21 mouse cellular contexts compared by ENCODE assay signal in genomic region chr1:58722115-58722938, GRCm38 (mm10). TPM values are rescaled to one million over a fixed set of nuclear protein-coding genes. Genes with fewer than 3 reads are reported as not detected.
DNase-seq lines count a peak whose midpoint lies in the region; ATAC-seq and TF ChIP-seq lines count a peak whose summit lies in the region.
"Had no signal": no experiment of that assay in that cellular context is flagged by ENCODE, and none has a peak within 500 bp of the region (broad histone marks: within the 10 kb centered on the region; RNA-seq: fewer than 3 reads in every experiment).

No protein-coding gene starts in this region.

- TF ChIP-seq CTCF in intestine, postnatal 0 days (IDR thresholded peaks at IDR 0.05; ENCODE audit: low read depth): no peak

- no peak overlapping the region for H3K4me2 ChIP-seq in intestine, postnatal 0 days (replicated peaks; ENCODE audit: low read depth)
- no peak overlapping the region for H3K4me2 ChIP-seq in intestine, embryonic 16.5 days (ENCODE audit: low read depth, low read length)
- H3K4me2 ChIP-seq: embryonic facial prominence, embryonic 13.5 days; intestine, embryonic 15.5 days; liver, embryonic 15.5 days; midbrain, embryonic 15.5 days; neural tube, embryonic 12.5 days had no signal

- H3K9ac ChIP-seq in intestine, postnatal 0 days (ENCODE audit: low read depth, low read length): no peak overlapping the region
- H3K9ac ChIP-seq in intestine, embryonic 16.5 days (ENCODE audit: low read depth, low read length): no peak overlapping the region
- H3K9ac ChIP-seq: embryonic facial prominence, embryonic 13.5 days; intestine, embryonic 15.5 days; liver, embryonic 15.5 days; midbrain, embryonic 15.5 days; neural tube, embryonic 12.5 days had no signal

- WGBS in intestine, postnatal 0 days: 80% methylated on average over 11 of the region's 11 CpGs
- WGBS in intestine, embryonic 16.5 days: 86% methylated on average over 11 of the region's 11 CpGs

- H3K9me3 ChIP-seq in intestine, postnatal 0 days (ENCODE audit: control insufficient read depth): no peaks in the 10 kb centered on the region
- H3K9me3 ChIP-seq in intestine, embryonic 16.5 days (ENCODE audit: control insufficient read depth, low read length): no peaks in the 10 kb centered on the region
- H3K9me3 ChIP-seq: embryonic facial prominence, embryonic 13.5 days; hindbrain, embryonic 10.5 days; intestine, embryonic 15.5 days; liver, embryonic 15.5 days; midbrain, embryonic 15.5 days; neural tube, embryonic 12.5 days had no signal

- DNase-seq in adrenal gland, adult 2 months: peak; percentile 60
- DNase-seq in adrenal gland, postnatal 10 days: no peak
- DNase-seq in thymus, postnatal 4 days: peak; percentile 42
- DNase-seq in thymus, postnatal 0 days (ENCODE audit: low spot score): no peak
- DNase-seq in splenic B cell, adult 2 months (ENCODE audit: low read depth, low spot score): peak; percentile 45
- no peak for DNase-seq in right cerebral cortex, postnatal 4 days
- DNase-seq: cerebellum, adult 11-12 months had no signal

- no peaks in the 10 kb centered on the region for H3K4me1 ChIP-seq in intestine, postnatal 0 days (replicated peaks; ENCODE audit: control insufficient read depth, insufficient read depth, low read length)
- H3K4me1 ChIP-seq in intestine, embryonic 16.5 days (ENCODE audit: control insufficient read depth, insufficient read depth, low read length): no peaks in the 10 kb centered on the region; the same call in 1 of the 2 replicates
- H3K4me1 ChIP-seq: intestine, embryonic 15.5 days; midbrain, embryonic 15.5 days; neural tube, embryonic 12.5 days had no signal

- no peak overlapping the region for H3K4me3 ChIP-seq in intestine, postnatal 0 days (ENCODE audit: low read depth, low read length)
- H3K4me3 ChIP-seq in intestine, embryonic 16.5 days (ENCODE audit: low read length): no peak overlapping the region
- H3K4me3 ChIP-seq: embryonic facial prominence, embryonic 13.5 days; hindbrain, embryonic 10.5 days; intestine, embryonic 15.5 days; liver, embryonic 15.5 days; midbrain, embryonic 15.5 days; neural tube, embryonic 12.5 days had no signal

- H3K27ac ChIP-seq in intestine, postnatal 0 days (ENCODE audit: low read depth, low read length): 0 out of 2 replicates have a peak overlapping the region, but pooled peaks have one; percentile 21
- H3K27ac ChIP-seq in intestine, embryonic 16.5 days (ENCODE audit: low read length): no peak overlapping the region
- H3K27ac ChIP-seq: embryonic facial prominence, embryonic 13.5 days; hindbrain, embryonic 10.5 days; intestine, embryonic 15.5 days; liver, embryonic 15.5 days; midbrain, embryonic 15.5 days; neural tube, embryonic 12.5 days; stomach, postnatal 0 days had no signal

- H3K27me3 ChIP-seq in intestine, postnatal 0 days (replicated peaks; ENCODE audit: control insufficient read depth, insufficient read depth, low read length): no peaks in the 10 kb centered on the region
- H3K27me3 ChIP-seq in intestine, embryonic 16.5 days (replicated peaks; ENCODE audit: control insufficient read depth, insufficient read depth, low read length): no peaks in the 10 kb centered on the region
- H3K27me3 ChIP-seq in splenic B cell, adult 2 months (ENCODE audit: control insufficient read depth, insufficient read depth, low read length, poor library complexity, severe bottlenecking): no peaks in the 10 kb centered on the region
- H3K27me3 ChIP-seq: embryonic facial prominence, embryonic 13.5 days; intestine, embryonic 15.5 days; liver, embryonic 15.5 days; midbrain, embryonic 15.5 days; neural tube, embryonic 12.5 days had no signal

- peaks cover 39% of the 10 kb centered on the region for H3K36me3 ChIP-seq in intestine, postnatal 0 days (ENCODE audit: control insufficient read depth, insufficient read depth)
- peaks cover 7% of the 10 kb centered on the region; the same call in 1 of the 2 replicates for H3K36me3 ChIP-seq in intestine, embryonic 16.5 days (ENCODE audit: control insufficient read depth, insufficient read depth, low read length)
- H3K36me3 ChIP-seq in splenic B cell, adult 2 months (ENCODE audit: control insufficient read depth, insufficient read depth, low read length, poor library complexity, severe bottlenecking): peaks cover 5% of the 10 kb centered on the region; the same call in 1 of the 2 replicates
- H3K36me3 ChIP-seq: intestine, embryonic 15.5 days; midbrain, embryonic 15.5 days had no signal

- ATAC-seq in intestine, postnatal 0 days: no peak
- ATAC-seq in intestine, embryonic 16.5 days: no peak
- ATAC-seq: intestine, embryonic 15.5 days; midbrain, embryonic 15.5 days had no signal

RNA-seq across cellular contexts. Expression of gene Cflar, which starts 11.0 kb away (rescaled TPM):
- total RNA-seq in adrenal gland, adult 2 months (2021): 100 to 1,000 TPM in 1 of 2 experiments, 10 to 100 TPM in 1; 97.4 to 113 TPM
- 37.3 and 41.7 TPM in 2 replicates for polyA plus RNA-seq in adrenal gland, adult 2 months (2012; rRNA removed)
- 100 to 1,000 TPM; 101 to 102 TPM for total RNA-seq in adrenal gland, postnatal 10 days (2021)
- 28.9 and 33.7 TPM in 2 replicates for polyA plus RNA-seq in intestine, postnatal 0 days (2015; fragmentation: Nextera tagmentation; extraction: Ambion mirVana)
- polyA plus RNA-seq in intestine, embryonic 16.5 days (2015; fragmentation: Nextera tagmentation; extraction: Ambion mirVana): 25.6 and 28.2 TPM in 2 replicates
- polyA plus RNA-seq in thymus, postnatal 0 days (2015; fragmentation: Nextera tagmentation; extraction: Ambion mirVana): 99.4 and 118 TPM in 2 replicates

RNA-seq across cellular contexts. Expression of gene Als2cr12, which starts 26.5 kb away (rescaled TPM):
- total RNA-seq in adrenal gland, adult 2 months (2021): 1 to 10 TPM; 1.1 to 3.4 TPM
- 0.46 TPM in 1 of 2 replicates, not detected in the other for polyA plus RNA-seq in adrenal gland, adult 2 months (2012; rRNA removed)
- total RNA-seq in adrenal gland, postnatal 10 days (2021): 1 to 10 TPM; 4.8 to 6.2 TPM
- polyA plus RNA-seq in intestine, postnatal 0 days (2015; fragmentation: Nextera tagmentation; extraction: Ambion mirVana): 10.6 and 13.9 TPM in 2 replicates
- 1.8 and 2.4 TPM in 2 replicates for polyA plus RNA-seq in intestine, embryonic 16.5 days (2015; fragmentation: Nextera tagmentation; extraction: Ambion mirVana)
- 0.14 and 0.35 TPM in 2 replicates for polyA plus RNA-seq in thymus, postnatal 0 days (2015; fragmentation: Nextera tagmentation; extraction: Ambion mirVana)
- total RNA-seq: common myeloid progenitor, adult 5-6 weeks; heart, adult 8-10 months; left cerebral cortex, postnatal 14 days; MEL had no signal
- polyA plus RNA-seq: embryonic facial prominence, embryonic 13.5 days; forebrain, embryonic 11.5 days; hindbrain, embryonic 10.5 days; liver, embryonic 15.5 days; midbrain, embryonic 15.5 days; neural tube, embryonic 12.5 days had no signal

Comparison
In these comparisons a context has a peak if more than half of its experiments do, and no peak if none do; other contexts are left out.
1. DNase-seq: peak in adrenal gland, adult 2 months (single experiment), thymus, postnatal 4 days (single experiment) and splenic B cell, adult 2 months (single experiment); none in adrenal gland, postnatal 10 days (single experiment), thymus, postnatal 0 days (single experiment) and right cerebral cortex, postnatal 4 days (single experiment).